Mouse (Mus musculus): ENCODE measurements around the gene Setdb1. TPM values are rescaled to one million over a fixed set of nuclear protein-coding genes. Genes with fewer than 3 reads are reported as not detected.
A peak's percentile ranks its signal among the peaks of the same experiment; 100 is the strongest.
"Not testable (repeated sequence)": the region's sequence is repeated elsewhere in the genome, so short reads cannot be mapped to it uniquely, and the experiment has no call there.

Gene Setdb1
- total RNA-seq (2014; fragmentation: Nextera tagmentation) (40.6 and 43.4 TPM in 2 replicates), total RNA-seq (2017) (28.9 and 32.8 TPM in 2 replicates)

- peak; percentile 99 for ATAC-seq (replicated peaks; ENCODE audit: poor library complexity, severe bottlenecking)
These were observed at the start of gene Setdb1 for GRCm38 (mm10) chr3:95356701-95357449. Setdb1 (minus strand) TSS chr3:95357202.

DNA sequence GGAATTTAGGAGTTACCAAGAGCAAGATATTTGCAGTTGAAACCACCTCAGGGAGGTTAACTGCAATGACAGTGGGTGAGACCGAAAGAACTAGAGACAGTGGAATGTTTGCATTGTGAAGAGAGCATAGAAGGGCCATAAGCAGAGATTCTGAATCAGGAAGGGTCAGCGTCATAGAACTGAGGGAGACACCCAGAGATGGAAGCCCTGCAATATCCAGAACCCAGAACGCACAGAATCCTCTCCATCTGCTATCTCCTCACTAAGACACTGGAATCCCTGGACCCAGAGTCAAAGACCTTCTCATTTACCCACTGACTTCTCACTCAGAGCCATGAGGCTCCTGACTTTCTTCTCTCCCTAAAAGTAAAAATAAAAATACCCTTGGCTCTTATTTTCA lies 45.7 kb upstream of the Setdb1 start, which contains the start of gene 4930558C23Rik:
TSS of gene 4930558C23Rik (minus strand) at position 101 of the 400 bp plus-strand sequence.
- no peak for ATAC-seq (replicated peaks; ENCODE audit: poor library complexity, severe bottlenecking)

GRCm38 (mm10) chr3:95394385-95394784 lies 37.4 kb upstream of the Setdb1 start:
- no peak for ATAC-seq (replicated peaks; ENCODE audit: poor library complexity, severe bottlenecking)

- no peak for ATAC-seq (replicated peaks; ENCODE audit: poor library complexity, severe bottlenecking)
These were observed 28.5 kb upstream of the Setdb1 start for GRCm38 (mm10) chr3:95385401-95386075.

DNA sequence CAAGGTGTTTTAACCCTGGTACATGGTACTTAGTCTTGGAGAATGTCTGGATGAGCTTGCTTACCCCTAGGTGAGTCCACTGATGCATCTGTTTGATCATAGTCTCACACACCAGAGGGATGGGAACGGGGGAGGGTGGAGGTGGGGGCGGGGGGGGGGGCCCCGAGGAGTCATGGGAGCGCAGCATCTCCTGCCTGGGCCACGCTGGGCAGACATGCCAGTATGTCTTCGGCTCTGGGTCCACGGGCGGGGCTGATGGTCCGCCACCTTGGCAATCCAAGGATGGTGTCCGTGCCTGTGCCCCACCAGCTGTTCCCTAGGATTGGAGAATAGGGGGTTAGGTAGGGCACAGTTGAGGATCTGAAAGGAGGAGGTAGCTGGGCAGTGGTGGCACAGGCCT lies 16.2 kb upstream of the Setdb1 start:
- no peak for ATAC-seq (replicated peaks; ENCODE audit: poor library complexity, severe bottlenecking)

DNA sequence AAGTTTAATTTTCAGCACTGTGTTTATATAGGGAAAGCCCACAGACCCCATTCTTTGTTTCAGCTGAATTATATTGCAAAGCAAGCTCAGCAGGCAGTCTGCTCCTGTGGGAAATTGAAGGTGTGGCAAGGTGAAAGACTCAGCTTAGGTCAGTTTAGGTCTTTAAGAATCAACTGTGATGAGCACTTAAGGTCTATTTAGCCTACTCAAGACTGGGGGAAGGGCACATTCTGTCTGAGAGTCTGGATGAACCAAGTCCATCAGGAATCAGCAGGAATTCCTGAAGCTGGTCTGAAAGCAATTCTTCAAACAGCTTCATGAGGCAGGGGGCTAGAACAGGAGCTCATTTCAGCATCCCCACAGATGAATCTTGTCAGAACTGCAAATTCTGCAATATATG lies 13.1 kb upstream of the Setdb1 start:
- no peak for ATAC-seq (replicated peaks; ENCODE audit: poor library complexity, severe bottlenecking)

GRCm38 (mm10) chr3:95360276-95360675 lies 3.3 kb upstream of the Setdb1 start:
- ATAC-seq (replicated peaks; ENCODE audit: poor library complexity, severe bottlenecking): not testable (repeated sequence)

DNA sequence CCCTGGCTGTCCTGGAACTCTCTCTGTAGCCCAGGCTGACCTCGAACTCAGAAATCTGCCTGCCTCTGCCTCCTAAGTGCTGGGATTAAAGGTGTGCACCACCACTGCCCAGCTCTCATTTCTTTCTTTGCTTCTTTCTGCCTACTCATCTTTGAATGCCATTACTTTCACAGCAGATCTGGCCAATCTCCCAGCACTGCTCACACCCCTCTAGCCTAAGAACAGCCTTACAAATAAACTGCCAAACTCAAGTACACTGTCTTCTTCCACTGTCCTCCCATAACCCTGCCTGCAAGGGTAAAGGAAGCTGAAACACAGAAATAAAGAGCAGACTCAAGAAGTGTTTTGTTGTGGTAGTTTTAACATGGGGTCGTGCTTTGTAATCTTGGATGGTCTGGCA lies 744 bp upstream of the Setdb1 start:
- no peak for ATAC-seq (replicated peaks; ENCODE audit: poor library complexity, severe bottlenecking)

DNA sequence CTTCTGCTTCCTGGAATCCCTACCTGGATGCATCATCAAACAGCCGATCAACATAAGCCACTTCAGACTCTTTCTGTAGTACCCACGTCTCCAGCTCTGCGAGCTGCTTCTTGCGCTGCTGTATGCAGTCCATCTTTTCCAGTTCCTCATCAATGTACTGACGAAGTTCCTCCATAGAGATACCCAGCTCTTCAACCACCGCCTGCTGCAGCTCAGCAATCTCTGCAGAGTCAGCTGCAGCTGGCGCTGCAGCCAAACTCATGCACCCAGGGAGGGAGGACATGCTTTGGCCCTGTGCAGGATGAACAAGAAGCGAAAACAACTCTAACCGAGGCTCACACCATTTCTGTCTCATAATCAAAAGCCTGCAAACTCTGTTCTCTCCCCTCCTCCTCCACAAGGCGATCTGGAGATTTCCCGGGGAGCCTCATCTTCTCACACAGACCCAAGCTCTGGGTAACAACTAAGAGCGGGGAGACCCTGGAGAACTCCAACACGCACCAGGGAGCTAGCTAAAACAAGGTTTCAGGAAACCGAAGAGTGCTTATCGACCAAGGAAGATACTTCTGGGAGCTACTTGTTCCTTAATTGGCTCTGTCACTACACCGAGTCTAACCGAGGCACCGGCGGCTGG lies 974 bp downstream of the Setdb1 start:
- ATAC-seq (replicated peaks; ENCODE audit: poor library complexity, severe bottlenecking): peak; percentile 46

DNA sequence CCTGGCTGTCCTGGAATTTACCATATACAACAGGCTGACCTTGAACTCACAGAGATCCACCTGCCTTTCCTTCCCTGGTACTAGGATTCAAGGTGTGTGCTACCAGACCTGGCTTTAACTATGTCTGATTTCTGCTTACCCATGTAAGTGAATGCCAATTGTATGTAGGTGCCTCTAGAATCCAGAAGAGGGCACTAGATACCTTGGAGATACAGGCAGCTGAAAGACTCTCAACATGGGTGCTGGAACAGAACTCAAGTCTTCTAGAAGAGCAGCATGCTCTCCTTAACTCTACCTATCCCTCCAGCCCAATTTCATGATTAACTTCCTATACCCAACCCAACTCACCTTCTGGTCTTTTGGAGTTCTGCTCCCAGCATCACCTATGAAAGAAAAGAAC lies 7.5 kb downstream of the Setdb1 start:
- peak; percentile 68 for ATAC-seq (replicated peaks; ENCODE audit: poor library complexity, severe bottlenecking)

- not testable (repeated sequence) for ATAC-seq (replicated peaks; ENCODE audit: poor library complexity, severe bottlenecking)
These were observed 8.7 kb downstream of the Setdb1 start for GRCm38 (mm10) chr3:95348343-95348742.

- ATAC-seq (replicated peaks; ENCODE audit: poor library complexity, severe bottlenecking): no peak
These were observed 10.5 kb downstream of the Setdb1 start for GRCm38 (mm10) chr3:95346454-95346853.

DNA sequence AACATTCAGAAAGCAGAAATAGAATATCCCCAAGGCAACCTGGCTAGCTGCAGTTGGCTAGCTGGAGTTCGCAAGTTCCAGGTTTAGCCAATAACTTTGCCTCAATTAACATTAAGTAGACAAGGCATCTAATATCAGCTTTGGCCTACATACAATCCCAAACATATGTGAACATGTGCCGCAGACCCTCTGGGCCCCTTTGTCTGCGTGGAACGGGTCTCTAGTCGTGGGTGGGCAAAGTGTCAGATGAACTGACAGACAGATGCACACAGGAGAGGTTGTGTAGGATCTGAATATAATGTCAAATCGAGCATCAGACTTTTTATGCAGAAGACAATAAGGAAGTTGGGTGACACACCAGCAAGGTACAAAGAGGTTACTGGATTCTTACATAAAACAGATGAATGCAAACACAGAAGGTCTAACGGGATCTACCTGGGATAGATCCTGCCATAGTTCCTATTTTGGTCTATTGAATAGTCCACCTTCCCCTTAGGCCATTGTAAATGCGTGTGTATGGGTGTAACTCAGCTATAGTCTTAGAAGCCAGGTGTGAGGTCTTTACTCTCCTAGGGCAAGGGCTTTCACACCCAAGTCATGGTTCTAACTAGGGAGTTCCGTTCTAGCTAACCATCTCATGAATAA lies 13.5 kb downstream of the Setdb1 start:
- not testable (repeated sequence) for ATAC-seq (replicated peaks; ENCODE audit: poor library complexity, severe bottlenecking)

DNA sequence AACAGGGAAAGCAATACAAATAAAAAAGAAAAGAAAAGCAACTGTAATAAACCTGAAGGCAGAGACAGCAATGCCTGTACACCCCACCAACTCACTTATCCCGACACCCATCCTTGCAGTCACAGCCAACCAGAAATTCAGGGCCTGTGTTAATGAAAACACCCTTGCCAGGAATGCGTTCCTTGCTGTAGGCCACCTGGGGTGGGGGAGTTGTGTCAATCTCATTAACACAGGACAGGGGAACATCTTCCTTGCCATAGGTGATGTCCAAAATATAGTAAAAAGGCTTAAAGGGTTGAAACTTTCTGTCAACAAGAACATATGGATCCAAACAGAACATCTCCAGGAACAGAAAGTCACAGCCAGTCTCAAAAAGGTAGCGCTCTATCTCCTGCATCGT lies 18.8 kb downstream of the Setdb1 start:
- no peak for ATAC-seq (replicated peaks; ENCODE audit: poor library complexity, severe bottlenecking)

DNA sequence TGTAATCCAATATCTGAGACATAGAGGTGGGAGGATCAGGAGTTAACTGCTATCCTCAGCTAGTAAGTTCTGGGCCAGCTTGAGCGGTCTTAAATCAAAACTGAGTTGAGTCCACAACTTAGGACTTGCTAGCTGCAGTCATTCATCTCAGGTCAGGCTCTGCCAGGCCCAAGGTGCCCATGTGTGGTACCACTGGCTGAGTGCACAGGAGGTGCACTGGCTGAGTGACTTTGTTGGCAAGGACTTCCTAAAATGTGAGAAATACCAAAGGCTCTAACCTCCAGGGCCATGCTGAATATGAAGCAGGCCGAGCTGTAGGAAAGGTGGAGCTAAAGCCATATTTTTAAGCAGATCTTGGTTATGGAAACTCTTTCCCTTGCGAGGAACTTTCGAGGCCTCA lies 19.7 kb downstream of the Setdb1 start:
- ATAC-seq (replicated peaks; ENCODE audit: poor library complexity, severe bottlenecking): no peak

DNA sequence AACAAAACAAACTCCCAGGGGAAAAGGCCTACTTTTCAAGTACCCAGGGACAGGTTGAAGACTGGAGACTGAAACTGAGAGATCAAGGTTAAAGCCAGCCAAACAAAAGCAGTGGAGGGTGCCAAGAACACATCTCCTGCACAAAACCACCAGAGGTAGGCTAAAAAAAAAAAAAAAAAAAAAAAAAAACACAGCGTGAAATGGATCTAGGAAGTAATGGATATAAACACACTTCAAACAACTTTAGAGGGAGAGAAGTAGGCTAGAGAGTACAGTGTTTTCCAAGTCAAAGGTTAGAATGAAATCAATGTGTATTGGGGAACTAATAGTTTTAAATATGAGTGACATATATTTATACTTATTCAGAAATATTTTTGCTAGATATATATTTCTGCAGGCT lies 25.5 kb downstream of the Setdb1 start:
- no peak for ATAC-seq (replicated peaks; ENCODE audit: poor library complexity, severe bottlenecking)

DNA sequence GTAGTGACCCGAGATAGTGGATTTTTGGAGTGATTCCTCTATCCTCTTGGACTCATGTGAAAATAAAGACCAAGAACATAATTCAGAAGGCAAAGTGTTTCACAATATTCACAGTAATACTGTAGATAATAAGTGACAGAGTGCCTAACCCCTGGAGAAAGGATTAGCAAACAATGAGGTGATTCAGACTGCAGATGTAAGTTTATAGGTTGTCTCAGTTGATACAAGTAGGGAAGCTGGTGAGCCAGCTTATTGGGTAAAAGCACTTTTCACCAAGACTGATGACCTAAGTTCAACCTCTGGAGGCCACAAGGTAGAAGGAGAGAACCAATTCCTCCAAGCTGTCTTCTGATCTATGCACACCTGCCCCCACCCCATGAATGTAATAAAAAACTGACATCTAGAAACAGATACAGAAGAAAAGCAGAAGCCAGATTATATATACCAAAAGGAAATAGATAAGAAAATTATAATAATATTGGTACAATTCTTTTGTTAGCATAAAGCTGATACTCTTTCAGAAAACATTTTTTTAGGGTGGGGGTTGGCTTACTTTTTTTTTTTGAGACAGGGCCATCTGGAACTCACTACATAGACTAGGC lies 28.1 kb downstream of the Setdb1 start:
- ATAC-seq (replicated peaks; ENCODE audit: poor library complexity, severe bottlenecking): no peak

- 0 out of 2 replicates have a peak, but pooled peaks have one; percentile 21 for ATAC-seq (replicated peaks; ENCODE audit: poor library complexity, severe bottlenecking)
These were observed 32.4 kb downstream of the Setdb1 start for GRCm38 (mm10) chr3:95324454-95325144.

GRCm38 (mm10) chr3:95323429-95323828 lies 33.6 kb downstream of the Setdb1 start:
- no peak for ATAC-seq (replicated peaks; ENCODE audit: poor library complexity, severe bottlenecking)

Measured in granulocyte monocyte progenitor cell, adult 5-6 weeks (primary cell).